Mouse (Mus musculus) G1E-ER4 (cell line): ENCODE measurements around the gene Slc17a4. TPM values are rescaled to one million over a fixed set of nuclear protein-coding genes. Genes with fewer than 3 reads are reported as not detected.

ENCODE experiments used
- GATA1 ChIP-seq: IDR thresholded peaks from one replicate; pipeline ENCODE4 v1.8.0; 2012; ENCODE audit warnings: low read length, inconsistent platforms
- polyA plus RNA-seq: library from polyadenylated mRNA; stranded (reverse); fragments of >175 nt; gene quantifications from 2 replicates; pipeline ENCODE4 v1.2.3, GENCODE M21; 2012

The Slc17a4 gene
- polyA plus RNA-seq, 1 experiment = not detected

DNA sequence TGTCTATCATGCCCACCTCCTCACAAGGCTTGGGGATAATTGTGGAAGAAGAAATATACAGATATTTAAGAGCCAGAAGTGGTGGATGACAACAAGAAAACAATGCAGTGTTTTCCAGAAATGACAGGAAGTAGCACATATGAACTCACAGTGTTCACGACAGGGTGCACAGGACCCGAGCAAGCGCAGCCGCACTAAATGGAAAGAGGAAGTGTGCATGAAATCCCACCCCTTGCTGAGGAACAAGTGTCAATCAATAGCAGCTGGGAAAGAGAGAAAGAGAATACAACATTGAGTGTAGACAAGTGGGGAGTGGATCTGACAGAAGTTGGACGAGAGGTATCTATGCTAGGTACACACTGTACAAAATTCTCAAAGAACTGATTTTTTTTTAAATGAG, 3.5 kb downstream of the Slc17a4 start:
- TF ChIP-seq GATA1 = no peak

DNA sequence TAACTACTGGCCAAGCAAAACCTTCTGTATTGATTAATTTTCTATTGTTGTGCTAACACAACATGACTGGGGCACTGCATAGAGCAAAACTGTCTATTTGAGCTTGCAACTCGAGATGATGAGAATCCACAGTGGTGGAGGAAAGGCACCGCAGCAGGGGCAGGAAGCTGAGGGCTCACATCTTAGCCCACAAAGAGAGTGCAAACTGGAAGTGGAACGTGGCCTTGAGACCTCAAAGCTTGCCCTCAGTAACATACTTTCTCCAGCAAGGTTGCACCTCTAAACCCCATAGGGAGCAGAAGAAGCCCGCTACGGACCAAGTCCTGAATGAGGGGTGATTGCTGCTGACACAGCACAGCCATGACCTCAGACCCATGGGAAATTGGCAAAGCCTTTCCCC, 4.7 kb downstream of the Slc17a4 start:
- no peak for TF ChIP-seq GATA1

GRCm38 (mm10) chr13:23906906-23907305, 7.9 kb downstream of the Slc17a4 start:
- no peak for TF ChIP-seq GATA1

GRCm38 (mm10) chr13:23898242-23898641, 16.6 kb downstream of the Slc17a4 start:
- TF ChIP-seq GATA1 = no peak

DNA sequence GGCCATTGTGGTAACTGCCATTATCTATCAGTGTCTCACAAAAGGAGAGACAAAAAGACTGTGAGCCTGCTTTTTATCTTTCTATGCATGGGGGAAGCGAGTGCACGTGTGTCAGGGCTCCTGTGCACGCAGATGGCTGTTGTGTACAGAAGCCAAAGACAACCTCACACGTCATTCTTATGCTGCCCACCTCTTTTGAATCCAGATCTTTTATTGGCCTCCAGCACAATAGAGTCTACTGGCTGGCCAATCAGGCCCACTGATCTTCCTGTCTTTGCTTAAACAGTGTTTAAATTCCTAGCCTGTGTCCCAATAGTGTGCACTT, 21.6 kb downstream of the Slc17a4 start:
- no peak for TF ChIP-seq GATA1

DNA sequence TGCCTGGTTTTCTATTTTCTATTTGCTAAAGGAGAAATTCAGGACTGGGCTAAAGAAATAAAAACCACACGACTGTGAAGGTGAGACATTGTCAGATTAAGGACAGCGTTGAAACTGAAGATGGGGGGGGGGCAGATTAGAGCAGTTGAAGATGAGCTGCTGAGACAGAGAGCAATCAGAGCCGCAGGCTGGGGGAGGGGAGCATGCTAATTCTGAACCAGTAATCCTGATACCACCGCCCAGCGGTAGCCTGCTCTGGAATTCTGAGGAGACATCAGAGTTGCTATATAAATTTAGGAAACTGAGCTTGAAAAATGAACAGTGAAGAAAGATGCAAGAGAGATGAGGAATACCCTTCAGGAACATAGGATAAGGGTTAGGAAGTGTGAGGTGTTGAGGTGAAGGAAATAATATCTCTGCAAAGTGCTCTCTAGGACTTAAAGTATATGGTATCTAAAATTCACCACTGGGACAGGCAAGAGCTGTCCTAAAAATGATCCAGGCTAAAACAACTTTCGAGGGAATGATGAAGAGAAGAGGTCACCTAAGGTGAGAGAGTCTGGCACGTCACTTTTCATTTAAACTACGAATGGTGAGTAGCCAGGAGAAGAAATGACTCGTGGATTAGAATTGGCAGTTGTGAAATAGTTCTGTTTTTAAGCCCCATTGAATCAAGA, 22.1 kb downstream of the Slc17a4 start:
- TF ChIP-seq GATA1 = no peak

DNA sequence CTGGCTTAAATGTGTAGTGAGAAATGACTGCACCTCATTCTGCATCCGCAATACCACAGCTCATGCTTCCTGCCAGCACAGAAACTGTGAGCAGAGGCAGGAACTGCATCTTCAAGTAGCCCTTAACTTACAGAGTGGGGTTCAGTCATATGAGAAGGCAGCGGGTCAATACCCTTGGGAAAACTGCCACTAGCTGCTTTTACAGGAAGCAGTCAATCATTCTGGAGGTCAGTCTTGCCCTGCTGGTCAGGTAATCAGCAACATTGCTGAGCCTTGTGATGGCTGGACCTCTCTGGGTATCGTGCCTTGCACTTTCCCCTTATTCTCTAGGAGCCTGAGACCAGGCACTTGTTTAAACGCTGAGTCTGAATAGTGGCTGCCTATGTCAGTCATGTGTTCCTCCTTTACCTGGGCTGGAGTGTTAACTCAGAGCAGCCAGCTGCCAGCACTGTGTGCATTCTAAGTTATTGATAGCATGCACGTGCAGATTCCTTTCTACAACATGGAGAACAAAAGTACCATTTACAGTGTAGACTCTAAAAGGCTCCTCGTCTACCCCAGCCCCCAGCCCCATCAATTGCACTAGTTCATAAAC, 25.7 kb downstream of the Slc17a4 start:
- TF ChIP-seq GATA1 = no peak

GRCm38 (mm10) chr13:23887026-23887725, 27.6 kb downstream of the Slc17a4 start:
- no peak for TF ChIP-seq GATA1

GRCm38 (mm10) chr13:23885540-23885939, 29.3 kb downstream of the Slc17a4 start:
- no peak for TF ChIP-seq GATA1

GRCm38 (mm10) chr13:23879636-23880035, 35.2 kb downstream of the Slc17a4 start:
- TF ChIP-seq GATA1 = no peak

DNA sequence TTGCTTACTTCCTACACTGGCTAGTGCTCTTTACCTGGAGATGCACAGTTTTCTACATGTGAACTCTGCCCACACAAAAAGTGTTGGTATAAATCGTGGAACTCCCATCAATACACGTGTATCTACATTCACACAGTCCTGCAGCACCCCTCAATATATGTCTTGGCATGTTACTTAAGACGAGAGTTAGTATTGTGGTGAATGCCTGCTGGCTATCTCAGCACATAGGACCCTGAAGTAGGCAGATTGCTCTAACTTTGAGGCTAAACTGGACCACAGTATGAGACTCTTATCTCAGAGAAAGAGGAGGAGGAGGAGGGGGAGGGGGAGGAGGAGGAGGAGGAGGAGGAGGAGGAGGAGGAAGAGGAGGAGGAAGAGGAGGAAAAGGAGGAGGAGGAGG, 35.7 kb downstream of the Slc17a4 start:
- no peak for TF ChIP-seq GATA1

DNA sequence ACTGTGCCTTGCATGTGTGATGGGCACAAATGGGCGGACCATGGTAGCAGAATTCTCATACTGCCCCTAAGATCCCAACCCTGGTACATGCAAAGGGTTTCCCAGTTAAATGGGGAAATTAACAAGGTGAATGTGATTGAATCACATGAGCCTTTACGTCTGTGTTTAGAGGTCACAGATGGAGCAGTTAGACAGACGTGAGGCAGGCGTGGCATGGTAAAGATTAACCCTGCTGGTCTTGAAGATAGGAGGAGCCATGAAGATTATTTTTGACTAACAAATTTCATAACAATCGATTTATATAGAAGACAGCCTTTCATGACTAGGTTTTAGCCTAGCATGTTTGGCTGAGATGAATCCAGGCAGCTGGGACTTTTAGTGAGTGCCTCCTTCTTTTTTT, 41.7 kb downstream of the Slc17a4 start:
- TF ChIP-seq GATA1 = no peak

DNA sequence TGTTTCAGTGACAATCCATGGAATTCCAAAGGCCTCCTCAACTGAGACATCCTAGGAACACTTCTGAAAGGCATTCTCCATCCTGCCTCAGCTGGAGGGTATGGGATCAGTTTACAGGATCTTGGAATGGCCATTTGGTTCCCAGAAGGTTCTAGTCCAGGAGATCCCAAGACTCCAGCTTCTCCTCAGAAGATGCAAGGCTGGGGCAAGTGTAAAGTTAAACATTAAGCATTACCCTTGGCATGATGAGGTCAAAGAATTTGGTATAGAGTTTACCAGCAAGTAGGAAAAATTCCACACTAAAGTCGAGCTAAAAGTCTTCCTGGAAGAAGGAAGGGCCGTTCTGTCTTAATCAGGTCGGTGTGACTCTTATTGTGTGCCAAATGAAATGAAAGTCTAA, 44.8 kb downstream of the Slc17a4 start:
- no peak for TF ChIP-seq GATA1

DNA sequence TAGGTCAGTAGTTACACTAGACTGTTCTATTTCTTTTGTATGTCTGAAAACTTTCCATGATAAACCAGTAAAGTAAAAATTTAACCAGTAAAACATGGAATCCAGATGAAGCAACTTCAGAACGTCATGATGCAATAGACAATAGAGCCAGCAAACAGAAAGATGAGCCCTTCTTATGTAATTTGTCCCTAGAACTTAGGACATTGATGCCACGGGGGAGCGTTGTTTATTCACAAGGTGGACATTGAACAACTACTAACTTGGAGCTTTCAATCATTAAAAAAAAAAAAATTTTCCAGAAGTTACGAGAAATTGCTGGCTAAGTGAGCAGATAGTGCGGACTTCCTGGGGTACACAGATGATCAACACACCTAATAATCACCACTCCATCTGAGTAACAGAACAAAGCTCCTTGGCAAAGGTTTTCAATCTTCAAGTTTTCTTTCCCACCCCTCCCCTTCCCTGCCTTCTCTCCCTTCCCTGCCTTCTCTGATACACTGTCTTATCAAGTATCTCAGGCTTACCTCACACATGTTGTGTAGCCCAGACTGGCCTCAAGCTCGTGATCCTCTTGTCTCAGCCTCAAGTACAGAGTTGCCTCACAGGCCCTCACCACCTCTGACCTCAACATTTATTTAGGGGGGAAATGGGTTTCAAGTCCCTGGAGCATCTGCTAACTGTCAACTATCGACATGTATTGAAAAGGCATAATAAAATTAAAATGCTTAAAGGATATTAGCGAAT, 45.8 kb downstream of the Slc17a4 start:
- TF ChIP-seq GATA1 = no peak

DNA sequence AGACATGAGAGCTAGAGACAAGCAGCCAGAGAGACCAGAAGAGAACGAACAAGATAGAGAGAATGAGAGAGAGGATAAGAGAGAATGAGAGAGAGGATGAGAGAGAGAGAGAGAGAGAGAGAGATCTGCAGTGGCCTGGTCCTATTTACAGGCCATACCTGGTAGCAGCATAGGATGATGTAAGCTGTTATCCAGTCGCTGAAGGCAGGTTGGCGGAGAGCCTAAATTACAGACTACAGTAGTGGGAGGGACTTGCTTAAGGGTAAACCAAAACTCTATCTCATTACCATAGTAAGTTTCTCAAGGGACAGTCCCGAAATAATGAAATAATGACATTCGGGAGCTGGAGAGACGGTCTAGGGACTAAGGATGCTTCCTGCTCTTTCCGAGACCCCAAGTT, 47.4 kb downstream of the Slc17a4 start, which contains the start of gene Slc17a1:
Gene Slc17a1 (plus strand): TSS at position 346 of the 400 bp plus-strand sequence.
- no peak for TF ChIP-seq GATA1

- no peak for TF ChIP-seq GATA1
Measured at GRCm38 (mm10) chr13:23867000-23867399, 47.8 kb downstream of the Slc17a4 start.
